Mouse (Mus musculus) neural tube, embryonic 11.5 days (tissue): ENCODE results near the gene Nos1ap. TPM values are rescaled to one million over a fixed set of nuclear protein-coding genes. Genes with fewer than 3 reads are reported as not detected.

Experiments used
- ATAC-seq: fragments of 200-750 bp; cut with Nextera tagmentation; 2 replicates; pipeline ENCODE4 v1.8.0; 2017; ENCODE audit warnings: moderate number of reproducible peaks, mild to moderate bottlenecking, moderate TSS enrichment, moderate library complexity; ENCODE audit not compliant: insufficient read depth, low FRiP score, low TSS enrichment
- DNase-seq: peaks from one replicate; pipeline ENCODE4 v3.0.0-alpha.2; 2015; ENCODE audit warnings: low spot score
- H3K27ac ChIP-seq: fragments of 300-500 bp; sonication (generic); 2 replicates; pipeline ENCODE4 v1.5.1; 2014; ENCODE audit warnings: low read depth, mild to moderate bottlenecking, low read length
- H3K27me3 ChIP-seq: fragments of 300-500 bp; sonication (generic); 2 replicates; pipeline ENCODE4 v1.6.1; 2014; ENCODE audit warnings: mild to moderate bottlenecking, low read length, mixed read lengths; ENCODE audit not compliant: control insufficient read depth, insufficient read depth
- H3K36me3 ChIP-seq: fragments of 300-500 bp; sonication (generic); 2 replicates; pipeline ENCODE4 v1.6.1; 2014; ENCODE audit warnings: mild to moderate bottlenecking, low read length, moderate library complexity, mixed read lengths; ENCODE audit not compliant: control insufficient read depth, insufficient read depth
- H3K4me1 ChIP-seq: fragments of 300-500 bp; sonication (generic); 2 replicates; pipeline ENCODE4 v1.6.1; 2014; ENCODE audit warnings: low read length, mixed read lengths; ENCODE audit not compliant: control insufficient read depth, insufficient read depth
- H3K4me2 ChIP-seq: fragments of 300-500 bp; sonication (generic); 2 replicates; pipeline ENCODE4 v1.6.1; 2014; ENCODE audit warnings: low read depth, mild to moderate bottlenecking, moderate library complexity
- H3K4me3 ChIP-seq: fragments of 300-500 bp; sonication (generic); 2 replicates; pipeline ENCODE4 v1.5.1; 2014; ENCODE audit warnings: low read depth, low read length
- H3K9ac ChIP-seq: fragments of 300-500 bp; sonication (generic); 2 replicates; pipeline ENCODE4 v1.6.1; 2014; ENCODE audit warnings: mild to moderate bottlenecking, low read length
- H3K9me3 ChIP-seq: fragments of 300-500 bp; sonication (generic); 2 replicates; pipeline ENCODE4 v1.6.1; 2016; ENCODE audit warnings: low read length; ENCODE audit not compliant: control insufficient read depth
- WGBS: fragments of 180-500 bp; shearing (Covaris S2); extraction: QIAGEN DNeasy Blood & Tissue Kit; methylation state at CpG from one replicate; pipeline ENCODE4 v1.1.7; 2014; 5-methylcytosine and 5-hydroxymethylcytosine counted together
- polyA plus RNA-seq: library from polyadenylated mRNA; unstranded; fragments of >200 nt; fragmentation: Nextera tagmentation; extraction: Ambion mirVana; gene quantifications from 2 replicates; pipeline ENCODE4 v1.2.1, GENCODE M21; 2014

Nos1ap gene
- polyA plus RNA-seq, 1 experiment from 2014 or later, result 8.9 TPM

DNA sequence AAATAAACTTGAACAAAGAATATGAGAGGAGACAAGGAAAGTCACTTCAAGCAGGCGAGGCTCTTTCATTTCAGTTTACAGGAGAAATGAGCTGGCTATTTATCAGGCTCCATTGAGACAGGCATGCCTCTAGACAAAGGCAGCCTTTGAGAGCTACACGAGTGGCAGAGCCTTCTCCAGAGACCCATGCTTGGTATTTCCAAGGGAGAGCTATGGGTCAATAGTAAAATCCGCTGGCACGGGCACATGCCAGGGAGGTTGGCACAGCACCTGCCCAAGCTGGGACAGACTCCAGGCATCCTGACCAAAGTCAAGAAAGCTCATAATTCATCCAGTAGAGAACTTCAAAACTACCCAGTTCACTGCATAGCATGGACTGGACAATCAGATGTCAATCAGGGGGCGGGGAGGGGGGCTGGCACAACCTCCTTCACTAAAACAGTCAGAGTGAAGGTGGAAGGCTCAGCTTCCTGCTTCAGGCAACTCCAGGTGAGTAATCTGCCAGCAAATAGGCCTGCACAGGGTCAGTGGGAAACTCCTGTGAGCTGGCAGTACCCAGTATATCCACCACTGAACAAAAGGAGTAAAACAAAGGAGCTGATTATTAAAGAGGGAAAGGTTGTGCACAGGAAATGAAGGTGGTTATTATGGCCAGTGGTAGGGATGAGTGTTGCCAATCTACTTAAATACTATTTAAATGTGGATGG lies 129.6 kb downstream of the Nos1ap start:
- Histone ChIP-seq H3K4me2 (no peak overlapping the region), H3K9ac (no peak overlapping the region), H3K27me3 (no peaks in the 10 kb centered on the region), H3K9me3 (no peaks in the 10 kb centered on the region; the same call in 1 of the 2 replicates), H3K4me3 (no peak overlapping the region), H3K27ac (no peak overlapping the region), H3K36me3 (no peaks in the 10 kb centered on the region), H3K4me1 (no peaks in the 10 kb centered on the region)
- no peak for ATAC-seq
- 58% methylated on average over 5 of the region's 5 CpGs for WGBS
- no peak for DNase-seq

DNA sequence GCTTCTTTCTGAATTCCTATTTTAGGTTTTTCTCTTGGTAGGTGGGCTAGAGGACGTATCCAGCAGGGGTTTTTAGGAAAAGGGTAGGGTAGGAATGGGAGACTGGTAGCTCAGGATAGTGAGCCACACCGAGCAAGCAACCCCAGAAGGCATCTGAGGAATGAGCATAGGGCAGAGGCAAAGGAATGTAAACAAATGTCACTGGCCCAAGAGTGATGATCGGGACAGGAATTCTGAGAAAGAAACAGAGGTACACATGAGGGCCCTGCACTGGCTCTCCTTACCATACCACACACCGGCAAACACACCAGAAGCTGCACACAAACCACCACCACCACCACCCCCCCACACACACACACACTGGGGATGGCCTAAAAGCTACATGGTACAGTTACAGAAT lies 132.0 kb downstream of the Nos1ap start:
- H3K9me3 ChIP-seq, result no peaks in the 10 kb centered on the region; the same call in 1 of the 2 replicates
- H3K4me2 ChIP-seq, result no peak overlapping the region
- no peak for ATAC-seq
- no peak for DNase-seq
- H3K4me1 ChIP-seq, result no peaks in the 10 kb centered on the region
- H3K9ac ChIP-seq, result no peak overlapping the region
- H3K27ac ChIP-seq, result no peak overlapping the region
- no peaks in the 10 kb centered on the region for H3K36me3 ChIP-seq
- H3K27me3 ChIP-seq, result no peaks in the 10 kb centered on the region
- WGBS, result 44% methylated on average over 4 of the region's 4 CpGs
- H3K4me3 ChIP-seq, result no peak overlapping the region

DNA sequence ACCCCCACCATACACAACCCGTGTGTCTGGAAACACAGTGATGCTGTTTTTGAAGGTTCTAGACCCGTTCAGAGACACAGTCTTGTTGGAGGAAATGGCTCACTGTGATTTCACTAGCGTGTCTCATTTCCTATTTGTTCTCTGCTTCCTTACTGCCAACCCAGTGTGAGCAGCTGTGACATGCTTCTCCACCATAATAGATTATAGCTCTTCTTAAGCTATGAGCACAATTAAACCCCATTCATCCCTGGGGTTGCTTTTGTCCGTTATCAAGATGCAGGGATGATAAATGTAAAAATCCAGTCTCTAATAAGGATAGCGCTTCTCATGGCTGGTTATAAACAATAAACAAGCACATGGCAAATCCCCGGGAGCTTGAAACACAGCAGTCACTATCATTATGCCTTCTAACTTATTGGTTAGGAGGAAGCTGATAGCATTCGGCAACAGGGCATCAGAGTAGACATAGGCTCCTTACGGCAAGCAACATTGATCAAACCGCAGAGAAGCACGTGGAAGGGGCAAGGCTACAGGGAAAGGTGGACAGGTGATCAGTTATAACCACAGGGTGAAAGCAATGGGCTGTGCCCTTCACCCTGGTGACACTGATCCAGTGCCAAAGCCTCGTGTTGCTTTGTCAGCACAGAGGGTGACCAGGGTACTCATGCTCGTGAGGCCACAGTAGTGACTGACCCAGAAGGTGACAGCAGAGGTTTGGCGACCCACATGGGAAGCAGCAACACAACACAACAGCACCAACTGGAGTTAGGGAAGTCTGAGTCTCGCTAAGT lies 133.6 kb downstream of the Nos1ap start:
- Histone ChIP-seq H3K9ac (no peak overlapping the region), H3K27ac (no peak overlapping the region), H3K36me3 (no peaks in the 10 kb centered on the region), H3K4me1 (no peaks in the 10 kb centered on the region), H3K4me2 (no peak overlapping the region), H3K4me3 (no peak overlapping the region), H3K9me3 (no peaks in the 10 kb centered on the region; the same call in 1 of the 2 replicates), H3K27me3 (no peaks in the 10 kb centered on the region)
- no peak for ATAC-seq
- 88% methylated on average over 14 of the region's 14 CpGs for WGBS
- DNase-seq, result no peak

DNA sequence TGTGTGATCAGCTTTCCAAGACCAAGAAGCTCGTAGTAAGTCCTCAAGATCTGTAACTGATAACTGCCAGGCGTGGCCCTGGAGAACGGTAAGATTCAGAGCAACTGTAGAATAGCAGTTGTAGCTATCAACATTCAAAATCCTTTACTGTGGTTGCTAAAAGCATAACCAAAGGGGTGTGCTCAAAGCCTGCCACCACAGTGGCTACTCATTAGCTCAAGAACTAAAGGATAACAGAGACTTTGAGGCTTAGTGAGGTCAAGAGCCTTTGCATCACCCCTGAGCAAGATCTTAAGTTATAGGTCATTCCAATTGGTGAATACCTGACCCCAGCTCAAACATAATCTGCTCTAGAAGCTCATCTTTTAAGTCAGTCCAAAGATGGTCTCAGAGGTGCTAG lies 134.3 kb downstream of the Nos1ap start:
- Histone ChIP-seq H3K27ac (no peak overlapping the region), H3K4me3 (no peak overlapping the region), H3K27me3 (no peaks in the 10 kb centered on the region), H3K9me3 (no peaks in the 10 kb centered on the region; the same call in 1 of the 2 replicates), H3K36me3 (no peaks in the 10 kb centered on the region), H3K4me2 (no peak overlapping the region), H3K4me1 (no peaks in the 10 kb centered on the region), H3K9ac (no peak overlapping the region)
- DNase-seq (no peak), ATAC-seq (no peak)
- WGBS, result 93% methylated on average over 3 of the region's 3 CpGs

DNA sequence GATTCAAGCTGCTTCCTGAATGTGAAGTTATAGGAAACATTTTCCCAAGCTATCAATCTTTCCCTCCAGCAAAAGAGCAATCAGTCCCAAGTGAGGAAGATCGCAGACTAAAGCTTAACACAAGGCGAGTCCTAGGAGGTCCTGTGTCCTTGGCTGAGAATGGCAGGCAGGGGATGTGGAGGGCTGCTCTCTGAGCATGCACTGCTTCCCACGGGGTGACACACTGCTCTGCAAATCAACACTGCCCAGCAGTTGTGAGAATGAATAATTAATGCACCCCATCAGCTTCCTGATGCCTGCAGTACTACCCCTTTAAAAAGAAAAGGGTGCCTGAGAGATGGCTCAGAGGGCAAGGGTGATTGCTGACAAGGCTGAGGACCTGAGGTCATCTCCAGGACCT lies 136.2 kb downstream of the Nos1ap start:
- Histone ChIP-seq H3K36me3 (no peaks in the 10 kb centered on the region), H3K9me3 (no peaks in the 10 kb centered on the region; the same call in 1 of the 2 replicates), H3K9ac (no peak overlapping the region), H3K4me2 (no peak overlapping the region), H3K4me3 (no peak overlapping the region), H3K4me1 (no peaks in the 10 kb centered on the region), H3K27ac (no peak overlapping the region), H3K27me3 (no peaks in the 10 kb centered on the region)
- no peak for ATAC-seq
- DNase-seq, result no peak
- 52% methylated on average over 3 of the region's 3 CpGs for WGBS

DNA sequence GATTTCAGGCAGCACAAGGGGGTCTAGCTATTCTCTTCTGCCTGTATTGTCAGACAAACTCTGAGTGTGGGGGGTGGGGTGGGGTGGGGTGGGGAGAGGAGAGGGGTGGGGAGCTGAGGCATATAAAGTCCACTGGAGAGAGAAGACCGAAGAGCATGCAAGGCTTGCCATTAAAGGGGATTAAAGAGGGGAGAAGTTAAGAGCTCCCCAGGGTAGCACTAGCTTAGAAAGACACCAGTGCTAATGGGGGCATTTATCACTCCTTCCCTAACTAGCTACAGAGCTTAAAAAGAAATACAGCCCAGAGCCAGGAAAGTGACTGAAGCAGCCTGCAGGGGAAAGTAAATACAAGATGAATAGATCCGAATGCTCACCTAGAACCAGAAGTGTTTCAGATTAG lies 141.4 kb downstream of the Nos1ap start:
- WGBS, result 7% methylated on average over 2 of the region's 2 CpGs

DNA sequence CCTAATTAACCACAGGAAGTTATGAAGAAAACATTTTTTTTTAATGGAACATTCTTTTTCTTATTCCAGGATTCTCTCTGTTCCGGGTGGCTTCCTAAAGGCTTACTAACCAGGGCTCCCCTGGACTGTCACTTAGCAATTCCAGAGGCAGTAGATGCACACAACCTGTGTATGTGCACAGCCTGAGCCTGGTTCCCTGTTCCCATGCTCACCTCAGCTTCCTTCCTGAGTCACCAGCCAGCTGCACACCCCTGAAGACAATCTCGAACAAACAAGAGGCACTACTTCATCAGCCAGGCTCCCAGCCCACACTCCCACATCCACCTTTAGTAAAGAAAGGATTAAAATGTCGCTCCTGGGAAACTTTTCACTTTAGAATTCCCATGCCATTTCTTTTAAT lies 144.2 kb downstream of the Nos1ap start:
- Histone ChIP-seq H3K9ac (no peak overlapping the region), H3K9me3 (no peaks in the 10 kb centered on the region), H3K36me3 (no peaks in the 10 kb centered on the region), H3K27me3 (no peaks in the 10 kb centered on the region), H3K4me2 (no peak overlapping the region), H3K4me1 (no peaks in the 10 kb centered on the region; the same call in 1 of the 2 replicates), H3K27ac (no peak overlapping the region), H3K4me3 (no peak overlapping the region)
- WGBS, result 76% methylated on average over 3 of the region's 3 CpGs
- ATAC-seq (no peak), DNase-seq (no peak)

More for the DNA sequence above, 141.4 kb downstream of the Nos1ap start:
- no peaks in the 10 kb centered on the region for H3K36me3 ChIP-seq
- no peak overlapping the region for H3K27ac ChIP-seq
- no peak overlapping the region for H3K4me2 ChIP-seq
- H3K4me1 ChIP-seq, result no peaks in the 10 kb centered on the region; the same call in 1 of the 2 replicates
- no peak overlapping the region for H3K9ac ChIP-seq
- H3K4me3 ChIP-seq, result no peak overlapping the region
- ATAC-seq (peak; percentile 45; the same call in 1 of the 2 replicates), DNase-seq (no peak)
- H3K9me3 ChIP-seq, result no peaks in the 10 kb centered on the region
- no peaks in the 10 kb centered on the region for H3K27me3 ChIP-seq

DNA sequence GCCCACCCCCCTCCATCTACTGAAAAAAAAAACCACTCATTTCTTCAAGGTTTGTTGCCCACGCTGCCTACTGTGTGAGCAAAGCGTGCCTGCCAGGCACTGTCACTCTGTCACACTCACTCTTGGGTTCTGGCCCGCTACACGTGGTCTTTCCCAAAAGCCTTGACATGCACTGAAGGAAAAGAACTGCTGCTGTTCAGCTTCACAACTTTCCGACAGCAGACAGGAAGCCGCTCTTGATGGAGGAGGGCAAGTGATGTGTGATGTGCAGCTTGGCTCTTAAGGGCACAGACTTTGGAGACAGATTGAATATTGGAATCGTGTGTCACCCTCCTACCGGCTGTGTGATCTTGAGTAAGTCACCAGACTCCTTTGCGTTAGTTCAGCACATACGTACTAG lies 149.3 kb downstream of the Nos1ap start:
- 92% methylated on average over 10 of the region's 10 CpGs for WGBS
- no peaks in the 10 kb centered on the region for H3K27me3 ChIP-seq

More for the DNA sequence above, 149.3 kb downstream of the Nos1ap start:
- Histone ChIP-seq H3K4me2 (no peak overlapping the region), H3K36me3 (no peaks in the 10 kb centered on the region), H3K9me3 (no peaks in the 10 kb centered on the region), H3K4me1 (no peaks in the 10 kb centered on the region), H3K9ac (no peak overlapping the region), H3K4me3 (no peak overlapping the region), H3K27ac (no peak overlapping the region)
- ATAC-seq (no peak), DNase-seq (no peak)
